Mouse (Mus musculus): ENCODE results near the gene Plcd1. TPM values are rescaled to one million over a fixed set of nuclear protein-coding genes. Genes with fewer than 3 reads are reported as not detected.

Plcd1 gene
- polyA plus RNA-seq, 1 experiment from 2014 or later = 27.8 TPM

DNA sequence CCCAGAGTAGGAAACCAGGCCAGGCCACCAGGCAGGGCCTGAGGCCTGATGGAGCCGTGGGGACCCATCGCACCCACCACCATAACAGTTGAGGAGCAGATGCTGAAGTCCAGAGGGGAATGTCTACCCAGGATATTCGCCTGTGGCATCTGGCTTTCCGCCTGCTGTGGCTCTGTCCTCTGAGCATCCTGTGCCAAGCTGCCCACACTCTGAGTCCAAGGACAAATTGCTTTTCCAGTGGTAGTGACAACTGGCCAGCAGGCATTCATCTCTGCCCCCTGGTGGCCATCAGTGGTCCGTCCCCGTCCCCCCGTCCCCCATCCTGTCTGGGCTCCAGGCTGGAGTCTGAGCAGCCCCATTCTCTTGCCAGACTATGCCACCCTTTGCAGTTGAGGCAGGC is 63.7 kb downstream of the Plcd1 start:
- Histone ChIP-seq H3K27me3 (no peaks in the 10 kb centered on the region), H3K9me3 (no peaks in the 10 kb centered on the region), H3K4me1 (peaks cover 32% of the 10 kb centered on the region), H3K4me3 (no peak overlapping the region), H3K4me2 (replicated peaks) (no peak overlapping the region), H3K9ac (no peak overlapping the region), H3K27ac (no peak overlapping the region), H3K36me3 (no peaks in the 10 kb centered on the region; the same call in 1 of the 2 replicates)
- 58% methylated on average over 7 of the region's 7 CpGs for WGBS
- no peak for ATAC-seq (ENCODE audit: insufficient number of reproducible peaks, insufficient read depth, low FRiP score, low TSS enrichment)

DNA sequence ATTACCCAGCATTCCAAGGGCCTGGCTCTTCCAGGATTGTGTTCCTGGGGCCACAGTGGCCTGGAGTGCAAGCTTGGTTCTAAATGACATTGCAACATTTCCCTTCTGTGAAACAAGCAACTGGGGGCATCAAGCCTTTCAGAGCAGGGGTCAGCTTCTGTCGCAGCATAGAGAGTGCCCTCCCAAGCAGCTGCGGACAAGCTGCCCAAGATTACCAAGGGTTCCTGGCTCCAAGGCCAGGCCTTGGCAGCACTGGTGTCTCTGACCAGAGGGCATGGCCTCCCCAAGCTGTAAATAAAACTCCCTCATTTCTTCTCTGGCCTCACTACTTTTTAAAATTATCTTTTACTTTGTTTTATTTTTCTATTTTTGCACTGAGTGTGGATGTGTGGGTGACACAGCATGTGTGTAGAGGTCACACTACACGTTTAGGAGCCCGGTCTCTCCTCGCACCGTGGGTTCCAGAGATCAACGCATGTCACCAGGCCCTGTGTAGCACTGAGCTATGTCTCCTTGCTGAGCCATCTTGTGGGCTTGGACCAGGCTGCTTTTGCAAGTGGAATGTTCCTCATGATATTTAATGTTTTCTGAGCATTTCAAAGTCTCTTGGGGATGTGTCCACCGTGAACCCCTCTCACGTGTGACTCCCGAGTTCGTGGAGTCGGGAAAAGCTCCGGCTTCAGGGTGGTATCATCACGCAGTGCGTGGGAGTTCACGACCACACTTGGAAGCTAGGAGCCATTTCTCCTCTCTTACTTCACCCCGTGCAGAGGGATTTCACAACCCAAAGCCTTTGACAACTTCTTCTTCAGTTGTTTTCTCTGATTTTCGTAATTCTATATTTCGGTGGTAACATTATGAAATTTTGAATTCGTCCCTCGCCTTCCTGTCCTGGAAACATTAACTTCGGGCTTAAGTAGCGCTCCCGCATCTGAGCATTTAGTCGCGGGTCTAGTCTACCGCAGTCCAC is 64.8 kb downstream of the Plcd1 start:
- WGBS = 94% methylated on average over 27 of the region's 27 CpGs
- no peak for ATAC-seq (ENCODE audit: insufficient number of reproducible peaks, insufficient read depth, low FRiP score, low TSS enrichment)
- H3K4me1 ChIP-seq = peaks cover 21% of the 10 kb centered on the region

DNA sequence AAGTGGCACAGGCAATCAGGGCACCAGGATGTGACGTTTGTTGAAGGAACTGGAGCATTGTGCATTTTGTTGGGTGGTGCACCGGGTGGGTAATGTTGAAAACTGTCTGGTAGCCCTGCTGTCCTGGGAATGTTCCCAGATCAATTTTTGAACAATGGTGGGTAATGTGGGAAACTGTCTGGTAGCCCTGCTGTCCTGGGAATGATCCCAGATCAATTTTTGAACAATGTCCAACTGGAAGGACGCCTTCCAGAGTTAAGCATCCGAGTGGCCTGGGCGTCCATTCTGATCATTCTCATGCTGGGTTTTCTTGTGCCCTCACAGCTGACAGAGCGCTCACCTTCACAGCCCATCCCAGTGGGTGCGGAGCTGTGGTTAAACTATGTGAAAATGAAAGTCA is 66.0 kb downstream of the Plcd1 start:
- H3K27ac ChIP-seq = no peak overlapping the region
- no peak for ATAC-seq (ENCODE audit: insufficient number of reproducible peaks, insufficient read depth, low FRiP score, low TSS enrichment)
- peaks cover 9% of the 10 kb centered on the region for H3K4me1 ChIP-seq
- no peaks in the 10 kb centered on the region; the same call in 1 of the 2 replicates for H3K36me3 ChIP-seq
- H3K27me3 ChIP-seq = no peaks in the 10 kb centered on the region
- no peak overlapping the region for H3K4me3 ChIP-seq
- no peaks in the 10 kb centered on the region for H3K9me3 ChIP-seq
- WGBS = 93% methylated on average over 7 of the region's 7 CpGs
- no peak overlapping the region for H3K9ac ChIP-seq
- no peak overlapping the region for H3K4me2 ChIP-seq (replicated peaks)

More for the DNA sequence above, 64.8 kb downstream of the Plcd1 start:
- Histone ChIP-seq H3K4me2 (replicated peaks) (no peak overlapping the region), H3K27me3 (no peaks in the 10 kb centered on the region), H3K27ac (no peak overlapping the region), H3K36me3 (no peaks in the 10 kb centered on the region; the same call in 1 of the 2 replicates), H3K9ac (no peak overlapping the region), H3K9me3 (no peaks in the 10 kb centered on the region), H3K4me3 (no peak overlapping the region)

- no peak for ATAC-seq (ENCODE audit: insufficient number of reproducible peaks, insufficient read depth, low FRiP score, low TSS enrichment)
- Histone ChIP-seq H3K9me3 (no peaks in the 10 kb centered on the region), H3K27ac (no peak overlapping the region), H3K4me3 (no peak overlapping the region), H3K4me1 (no peaks in the 10 kb centered on the region), H3K9ac (no peak overlapping the region), H3K27me3 (no peaks in the 10 kb centered on the region), H3K36me3 (no peaks in the 10 kb centered on the region; the same call in 1 of the 2 replicates), H3K4me2 (replicated peaks) (no peak overlapping the region)
- 81% methylated on average over 7 of the region's 7 CpGs for WGBS
These were observed 67.4 kb downstream of the Plcd1 start for GRCm38 (mm10) chr9:119025832-119026331.

- no peaks in the 10 kb centered on the region for H3K27me3 ChIP-seq
- H3K36me3 ChIP-seq = no peaks in the 10 kb centered on the region; the same call in 1 of the 2 replicates
- no peak overlapping the region for H3K4me2 ChIP-seq (replicated peaks)
- no peak overlapping the region for H3K9ac ChIP-seq
- 75% methylated on average over 6 of the region's 6 CpGs for WGBS
- H3K27ac ChIP-seq = no peak overlapping the region
- no peaks in the 10 kb centered on the region for H3K4me1 ChIP-seq
- no peak for ATAC-seq (ENCODE audit: insufficient number of reproducible peaks, insufficient read depth, low FRiP score, low TSS enrichment)
- no peak overlapping the region for H3K4me3 ChIP-seq
- no peaks in the 10 kb centered on the region for H3K9me3 ChIP-seq
These were observed 68.0 kb downstream of the Plcd1 start for GRCm38 (mm10) chr9:119025263-119025662.

- no peak overlapping the region for H3K4me2 ChIP-seq (replicated peaks)
- 0 out of 2 replicates have a peak, but pooled peaks cover 7% of the 10 kb centered on the region for H3K4me1 ChIP-seq
- no peaks in the 10 kb centered on the region for H3K9me3 ChIP-seq
- no peak for ATAC-seq (ENCODE audit: insufficient number of reproducible peaks, insufficient read depth, low FRiP score, low TSS enrichment)
- H3K36me3 ChIP-seq = peaks cover 16% of the 10 kb centered on the region; the same call in 1 of the 2 replicates
- H3K4me3 ChIP-seq = no peak overlapping the region
- H3K27ac ChIP-seq = no peak overlapping the region
- no peaks in the 10 kb centered on the region for H3K27me3 ChIP-seq
- H3K9ac ChIP-seq = no peak overlapping the region
- WGBS = 72% methylated on average over 7 of the region's 7 CpGs
These were observed 71.6 kb downstream of the Plcd1 start for GRCm38 (mm10) chr9:119021731-119022130.

Small RNA genes within 50 kb of the gene (microRNA-seq; reads per million reads assigned to microRNA genes)
- 9.3 reads per million, percentile 25 among the genes with 10 or more reads in this experiment for gene Mir26a-1

Other genes starting within 250 kb of the Plcd1 start
- gene Ctdspl, start 167.0 kb downstream of the Plcd1 start, polyA plus RNA-seq (2016; fragmentation: Nextera tagmentation; extraction: Ambion mirVana) = 16.0 and 16.8 TPM in 2 replicates
- 27.3 and 28.1 TPM in 2 replicates for gene Vill, start 40.7 kb downstream of the Plcd1 start, polyA plus RNA-seq (2016; fragmentation: Nextera tagmentation; extraction: Ambion mirVana)
- gene Dlec1, start 9.0 kb upstream of the Plcd1 start, polyA plus RNA-seq (2016; fragmentation: Nextera tagmentation; extraction: Ambion mirVana) = 1.5 and 1.7 TPM in 2 replicates
- gene Acaa1b, start 63.6 kb upstream of the Plcd1 start, polyA plus RNA-seq (2016; fragmentation: Nextera tagmentation; extraction: Ambion mirVana) = 2.3 and 3.0 TPM in 2 replicates
- not detected in 2 replicates for gene Gm47289, start 65.7 kb upstream of the Plcd1 start, polyA plus RNA-seq (2016; fragmentation: Nextera tagmentation; extraction: Ambion mirVana)
- not detected in 2 replicates for gene Slc22a13, start 115.6 kb upstream of the Plcd1 start, polyA plus RNA-seq (2016; fragmentation: Nextera tagmentation; extraction: Ambion mirVana)
- 17.9 and 18.0 TPM in 2 replicates for gene Oxsr1, start 228.9 kb upstream of the Plcd1 start, polyA plus RNA-seq (2016; fragmentation: Nextera tagmentation; extraction: Ambion mirVana)
- 93.7 and 97.8 TPM in 2 replicates for gene Acaa1a, start 246.2 kb upstream of the Plcd1 start, polyA plus RNA-seq (2016; fragmentation: Nextera tagmentation; extraction: Ambion mirVana)
- gene Myd88, start 247.9 kb upstream of the Plcd1 start, polyA plus RNA-seq (2016; fragmentation: Nextera tagmentation; extraction: Ambion mirVana) = 11.6 and 11.8 TPM in 2 replicates